Mouse (Mus musculus) cerebellum, postnatal 14 days (tissue): ENCODE data around the gene Mcm2.

Experiments used
- DNase-seq, 2 experiments: peaks; one replicate each; pipeline ENCODE4 v3.0.0; 2021; ENCODE audit warnings: mixed read lengths in 2 of 2

The Mcm2 gene

DNA sequence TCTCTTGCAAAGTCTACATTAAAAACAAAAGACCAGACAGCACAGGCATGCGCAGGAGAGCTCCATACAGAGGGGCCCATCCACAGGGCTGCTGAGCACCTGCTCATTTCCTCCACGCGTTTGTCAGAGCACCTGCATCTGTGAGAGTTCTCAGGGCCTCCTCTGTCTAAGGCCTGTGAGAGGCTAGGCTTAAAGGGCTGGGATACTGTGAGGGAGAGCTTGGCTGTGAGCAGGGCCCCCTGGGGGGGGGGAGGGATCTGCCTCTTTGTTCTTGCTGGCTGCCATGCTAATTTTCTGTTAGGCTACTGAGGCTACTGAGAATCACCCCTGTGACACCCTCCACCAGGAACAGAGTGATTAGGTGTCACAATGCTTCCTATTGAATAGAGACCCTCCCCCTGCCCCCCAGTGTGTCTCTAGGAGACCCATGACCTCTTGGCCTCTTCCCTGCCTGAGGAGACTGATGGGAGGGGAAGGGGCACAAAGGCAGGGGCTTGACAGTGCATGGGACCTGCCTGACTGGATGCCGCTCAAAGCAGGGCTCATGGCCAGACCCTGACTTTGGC lies 27.1 kb upstream of the Mcm2 start:
- DNase-seq: no peak

DNA sequence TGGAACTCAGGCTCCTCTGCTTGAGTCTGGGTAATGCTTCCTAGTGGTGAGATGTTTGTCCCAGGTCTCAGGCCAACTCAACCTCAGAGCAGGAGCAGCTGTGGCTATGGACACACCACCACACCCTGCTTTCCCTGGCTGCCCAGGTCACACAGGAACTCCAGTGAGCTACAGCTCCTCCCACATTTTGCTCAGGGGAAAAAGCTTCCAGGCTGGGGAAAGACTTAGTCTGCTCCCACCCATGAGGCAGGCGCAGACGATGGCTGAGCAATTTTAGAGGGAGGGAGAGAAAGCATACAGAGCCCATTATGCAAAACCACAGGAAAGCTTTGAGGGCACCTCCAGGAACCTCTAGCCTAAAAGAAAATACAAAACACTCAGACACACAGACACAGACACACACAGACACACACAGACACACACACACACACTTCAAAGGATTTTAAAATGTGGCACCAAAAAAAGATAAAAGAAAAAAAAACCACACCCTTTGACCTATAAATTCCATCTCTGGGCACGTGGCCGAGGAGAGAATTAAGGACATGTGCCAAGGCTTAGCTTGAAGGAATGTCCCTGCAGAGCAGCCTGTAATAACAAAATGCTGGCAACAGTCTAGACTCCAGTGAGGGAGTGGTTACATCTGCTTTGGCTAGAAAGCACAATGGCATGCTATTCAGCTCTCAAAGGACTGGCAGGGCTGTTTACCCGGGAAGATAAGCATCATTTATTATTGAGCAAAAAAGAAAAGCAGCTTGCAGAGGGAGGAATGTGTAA lies 26.1 kb upstream of the Mcm2 start:
- DNase-seq: peak; percentile 61 to 69

DNA sequence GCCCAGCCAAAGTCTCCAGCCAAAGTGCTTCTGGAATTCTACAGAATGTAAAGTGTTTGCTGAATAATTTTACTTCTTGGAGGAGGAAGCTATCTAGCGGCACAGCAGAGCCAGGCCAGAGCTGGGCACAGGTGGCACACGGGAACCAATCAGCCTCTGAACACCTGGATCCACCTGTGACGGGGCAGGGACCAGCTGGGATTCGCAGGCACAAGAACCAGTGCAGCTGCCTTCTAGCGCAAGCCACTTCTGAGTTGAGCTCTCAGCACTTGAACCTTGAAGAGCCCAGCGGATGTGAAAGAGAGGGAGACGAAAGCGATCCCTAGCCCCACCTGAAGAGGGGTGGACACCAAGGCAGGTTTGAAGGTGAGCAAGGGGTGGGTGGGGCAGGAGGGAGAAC lies 20.2 kb upstream of the Mcm2 start:
- no peak for DNase-seq

DNA sequence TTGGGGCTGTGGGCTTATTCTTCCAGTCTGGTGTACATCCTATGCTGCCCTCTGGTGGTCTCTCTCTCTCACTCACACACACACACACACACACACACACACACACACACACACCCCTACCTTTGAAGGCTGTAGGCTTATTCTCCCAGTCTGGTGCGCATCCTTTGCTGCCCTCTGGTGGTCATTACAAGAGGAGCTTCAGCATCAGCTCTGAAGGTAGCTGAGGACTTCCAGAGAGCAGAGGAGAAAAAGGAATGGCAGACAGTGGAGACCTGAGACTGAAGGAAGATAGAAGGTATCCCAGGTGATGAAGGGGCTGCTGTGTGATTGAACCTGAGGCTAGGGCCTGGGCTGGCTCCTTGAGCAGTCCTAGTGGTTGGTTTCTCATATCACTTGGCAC lies 17.6 kb upstream of the Mcm2 start:
- peak; percentile 77 to 86 for DNase-seq

DNA sequence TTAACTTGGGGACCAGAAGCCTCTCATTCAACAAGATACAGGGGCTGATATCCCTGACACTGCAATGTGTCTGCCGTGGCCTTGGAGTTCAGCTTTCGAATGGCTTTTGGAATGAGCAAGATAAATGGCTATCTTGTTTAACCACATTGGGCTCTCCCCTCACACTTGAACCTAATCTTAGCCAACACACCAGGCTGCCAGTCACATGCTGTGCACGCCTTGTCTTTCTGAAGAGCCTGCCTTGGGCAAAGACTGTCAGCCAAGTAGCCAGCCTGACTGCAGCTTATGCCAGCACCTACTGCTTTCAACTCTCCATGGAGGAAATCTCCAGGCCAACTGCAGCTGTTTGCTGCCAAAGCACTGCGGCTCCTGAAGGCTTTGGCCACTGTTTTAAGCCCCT lies 16.9 kb upstream of the Mcm2 start:
- DNase-seq: peak; percentile 61 to 80

DNA sequence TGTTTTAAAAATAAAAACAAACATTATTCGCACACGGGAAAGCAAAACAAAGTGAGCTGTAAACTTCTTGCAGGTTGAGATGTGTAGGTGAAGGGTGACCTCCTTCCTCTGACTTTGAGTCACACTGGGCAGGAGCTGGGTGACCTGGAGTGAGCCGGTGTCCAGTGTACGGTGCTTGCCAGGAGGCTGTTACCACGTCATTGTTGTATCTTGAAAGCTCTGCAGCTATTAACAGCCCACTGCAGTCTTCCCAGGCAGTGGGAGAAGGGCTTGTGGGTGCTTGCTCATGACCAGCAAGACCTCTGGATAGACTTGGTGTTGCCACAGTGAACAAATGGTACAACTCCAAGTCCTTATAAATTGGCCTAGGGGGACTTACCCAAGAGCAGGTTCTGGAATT lies 16.2 kb upstream of the Mcm2 start:
- DNase-seq: no peak

DNA sequence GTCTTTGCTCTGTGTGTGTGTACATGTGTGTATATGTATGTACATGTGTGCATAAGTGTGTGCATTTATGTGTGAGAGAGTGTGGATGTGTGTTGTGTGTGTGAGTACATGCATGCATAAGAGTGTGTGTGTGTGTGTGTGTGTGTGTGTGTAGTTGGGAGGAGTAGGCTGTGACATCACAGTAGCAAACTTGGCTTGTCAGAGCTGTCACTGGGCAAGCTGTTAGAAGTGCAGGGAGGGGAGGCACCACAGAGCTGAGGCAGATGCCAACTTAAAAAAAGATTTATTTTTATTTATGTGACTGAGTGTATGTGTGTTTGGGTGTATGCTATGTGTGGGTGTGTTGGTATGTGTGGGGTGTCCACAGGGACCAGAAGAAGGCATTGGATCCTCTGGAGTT lies 14.9 kb upstream of the Mcm2 start:
- DNase-seq: no peak

DNA sequence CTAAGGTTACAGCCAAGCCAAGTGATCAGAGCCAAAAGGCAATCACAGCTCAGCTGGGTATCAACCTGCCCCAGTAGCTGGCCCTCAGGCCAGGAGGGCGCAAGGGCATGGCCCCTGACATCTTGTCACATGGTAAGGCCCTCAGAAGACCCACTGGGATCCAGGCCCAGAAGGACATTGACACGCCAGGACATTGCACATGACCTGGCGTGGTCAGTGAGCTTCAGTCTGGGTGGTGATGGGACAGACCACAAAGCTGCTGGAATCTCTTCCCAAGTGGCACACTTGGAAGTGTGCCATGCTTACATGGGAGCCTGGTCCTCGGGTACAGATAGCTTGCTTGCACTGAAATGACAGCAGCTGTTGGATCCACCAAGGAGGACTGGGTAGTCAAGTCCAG lies 14.4 kb upstream of the Mcm2 start:
- DNase-seq: no peak

DNA sequence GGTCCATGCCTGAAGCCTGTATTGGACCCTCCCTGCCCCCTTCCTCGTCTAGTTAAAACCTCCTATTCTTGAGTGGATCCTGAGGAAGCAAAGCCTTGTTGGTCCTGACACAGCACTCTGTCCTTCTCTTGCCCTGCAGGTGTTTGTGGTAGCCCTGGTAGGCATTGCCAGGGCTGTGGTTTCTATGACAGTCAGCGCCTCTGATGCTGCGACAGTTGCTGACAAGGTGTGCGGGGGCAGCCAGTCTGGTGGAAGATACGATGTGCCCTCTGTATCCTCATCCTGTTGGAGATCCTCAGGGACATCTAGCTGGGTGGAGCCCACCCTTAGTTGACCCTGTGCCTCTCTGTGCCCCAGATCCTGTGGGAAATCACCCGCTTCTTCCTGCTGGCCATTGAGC lies 10.6 kb upstream of the Mcm2 start:
- DNase-seq: no peak

DNA sequence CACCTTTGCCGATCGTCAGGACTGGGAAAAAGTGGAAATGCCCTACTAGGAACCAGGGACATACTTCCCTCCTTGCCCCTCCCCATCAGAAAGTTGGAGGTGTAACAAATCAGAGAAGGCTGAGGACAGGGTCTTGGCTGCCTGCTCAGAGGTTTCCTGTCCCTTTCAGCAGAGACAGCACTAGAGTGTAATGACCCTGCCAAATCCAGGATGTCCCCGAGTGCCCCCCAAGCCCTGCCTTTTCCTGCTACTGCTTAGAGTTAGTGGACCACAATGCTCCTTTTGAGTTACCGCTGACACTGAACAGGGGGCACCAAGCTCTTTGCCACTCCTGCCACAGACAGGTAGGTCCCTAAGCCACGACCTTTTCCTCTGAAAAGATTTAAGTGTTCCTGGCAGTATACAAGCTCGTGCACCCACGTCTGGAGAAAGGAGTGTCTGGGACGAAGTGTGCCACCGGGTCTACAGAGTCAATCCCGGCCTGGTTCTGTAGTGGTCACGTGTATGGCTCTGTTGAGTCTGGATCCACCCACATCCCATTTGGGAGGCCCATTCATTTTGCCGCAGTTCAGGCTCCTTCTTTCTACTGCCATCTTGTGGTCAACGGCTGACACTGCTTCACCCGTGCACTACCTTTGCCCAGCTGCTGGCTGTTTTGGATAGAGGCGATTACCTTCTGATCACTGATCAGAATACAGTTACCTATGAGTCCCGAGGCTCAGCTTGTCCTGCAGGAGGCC lies 8.0 kb upstream of the Mcm2 start:
- DNase-seq: peak; percentile 76 to 80

DNA sequence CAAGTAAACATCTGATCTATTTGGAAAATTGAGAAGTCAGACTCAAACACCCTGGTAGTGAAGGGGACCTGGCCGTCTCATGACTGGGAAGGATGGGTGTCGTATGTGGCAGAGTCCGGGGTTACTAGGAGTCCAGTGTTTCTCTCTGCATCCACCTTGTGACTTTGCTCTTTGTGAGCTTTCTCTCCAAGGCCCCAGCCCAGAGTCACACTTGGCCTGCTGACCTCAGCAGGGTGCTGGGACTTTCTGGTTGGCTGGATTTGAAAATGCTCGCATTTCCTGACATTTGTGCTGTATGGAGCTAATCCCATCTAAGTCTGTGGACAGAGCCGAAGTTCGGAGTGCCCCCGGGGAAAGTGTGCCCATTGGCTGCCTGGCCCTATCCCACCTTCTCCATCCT lies 6.5 kb upstream of the Mcm2 start:
- DNase-seq: no peak

DNA sequence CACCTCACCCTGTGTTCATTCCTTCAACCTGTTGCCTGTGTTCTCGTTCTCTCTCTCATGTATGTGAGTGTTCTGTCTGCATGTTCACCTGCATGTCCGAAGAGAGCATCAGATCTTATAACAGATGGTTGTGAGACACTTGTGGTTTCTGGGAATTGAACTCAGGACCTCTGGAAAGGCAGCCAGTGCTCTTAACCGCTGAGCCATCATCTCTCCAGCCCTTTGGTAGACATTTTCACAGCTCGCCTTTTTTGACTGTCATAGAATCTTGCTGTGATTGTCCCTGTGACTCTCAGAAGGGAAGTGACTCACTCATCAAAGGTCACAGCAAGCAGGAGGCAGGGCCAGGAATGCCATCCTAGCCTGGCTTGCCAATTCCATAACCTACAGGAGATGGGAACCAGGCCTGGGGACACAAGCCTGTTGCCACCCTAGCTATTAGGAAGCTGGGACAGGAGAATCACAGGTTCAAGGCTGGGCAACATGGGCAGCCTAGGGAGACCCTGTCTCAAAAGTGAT lies 5.9 kb upstream of the Mcm2 start:
- DNase-seq: no peak

DNA sequence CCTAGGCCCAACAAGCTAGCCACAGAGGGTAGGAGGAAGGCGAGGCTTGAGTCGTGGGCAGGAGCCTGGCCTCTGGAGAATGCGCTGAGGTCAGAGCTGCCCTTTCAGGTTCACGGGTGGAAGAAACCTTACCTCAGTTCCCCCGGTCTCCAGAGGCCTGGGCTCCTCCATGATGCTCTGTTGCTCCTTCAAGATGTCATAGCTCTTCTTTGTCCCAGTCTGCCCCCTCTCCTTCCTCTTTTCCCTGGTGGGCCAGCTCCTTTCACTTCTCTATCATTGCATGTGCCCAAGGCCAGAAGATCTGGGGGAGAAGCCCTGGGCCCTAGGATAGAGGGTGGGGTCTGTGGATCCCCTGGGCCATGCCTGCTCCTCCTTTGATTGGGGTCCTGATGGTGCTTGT lies 5.1 kb upstream of the Mcm2 start:
- DNase-seq: no peak

DNA sequence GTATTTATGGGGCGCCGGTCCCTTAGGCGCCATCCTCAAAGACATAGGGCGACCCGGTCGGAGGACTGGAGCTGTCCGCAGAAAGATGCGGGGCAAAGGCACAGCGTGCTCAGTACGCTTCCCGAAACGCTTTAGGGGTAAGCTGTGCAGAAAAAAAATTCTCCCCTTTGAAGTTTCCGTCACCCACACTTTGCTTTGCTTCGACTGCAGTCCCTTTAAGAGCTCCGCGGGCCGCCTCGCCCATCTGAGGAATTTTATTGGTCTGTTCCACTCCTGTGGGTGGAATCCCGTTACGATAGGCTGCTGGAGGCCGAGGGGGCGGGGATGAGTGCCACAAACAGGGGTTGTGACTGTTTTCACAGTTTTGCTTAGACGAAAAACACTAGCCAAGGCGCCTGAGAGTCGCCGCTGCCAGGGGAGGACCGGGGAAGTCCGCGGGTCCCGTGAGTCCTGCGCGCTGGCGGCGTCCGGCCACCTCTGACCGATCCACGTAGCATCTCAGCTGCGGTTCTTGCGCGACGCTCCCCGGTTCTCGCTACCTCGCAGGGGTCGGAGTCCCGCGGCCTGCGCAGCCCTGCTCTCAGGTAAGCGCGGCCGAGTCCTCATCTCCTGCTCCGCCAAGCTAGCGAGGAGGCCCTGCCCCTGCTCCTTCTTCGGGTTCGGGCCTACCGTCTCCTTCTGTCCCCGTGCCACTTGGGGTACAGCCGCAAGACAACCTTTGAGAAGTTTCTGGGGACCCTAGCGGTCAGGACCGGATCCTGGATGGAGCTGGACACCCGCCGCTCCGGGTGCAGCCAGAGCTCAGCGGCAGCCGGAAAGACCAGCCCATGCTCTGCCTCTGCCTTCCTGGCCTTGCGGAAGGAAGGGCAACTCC lies 3.6 kb upstream of the Mcm2 start, which contains the start of gene Tpra1:
Gene Tpra1 (plus strand): TSS at position 305 of the 874 bp plus-strand sequence.
- DNase-seq: peak; percentile 95 to 96

DNA sequence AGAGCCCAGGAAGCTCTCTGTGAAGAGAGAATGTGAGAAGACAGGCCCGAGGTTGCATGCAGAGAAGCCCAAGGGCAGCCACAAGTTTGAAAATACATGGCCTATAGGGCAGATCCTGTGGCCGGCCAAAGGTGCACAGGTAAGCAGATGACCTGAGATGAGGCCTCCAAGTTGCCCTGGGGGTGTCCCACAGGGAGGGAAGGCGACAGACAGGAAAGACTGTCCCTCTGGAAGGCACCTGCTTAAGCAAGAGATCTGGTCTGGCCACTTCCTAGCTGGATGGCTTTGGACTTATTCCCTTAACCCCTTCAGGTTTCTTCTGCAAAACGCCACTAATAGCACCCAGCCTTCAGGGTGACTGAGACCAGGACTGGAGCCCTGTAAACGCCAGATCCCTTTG lies 2.9 kb upstream of the Mcm2 start:
- DNase-seq: no peak

DNA sequence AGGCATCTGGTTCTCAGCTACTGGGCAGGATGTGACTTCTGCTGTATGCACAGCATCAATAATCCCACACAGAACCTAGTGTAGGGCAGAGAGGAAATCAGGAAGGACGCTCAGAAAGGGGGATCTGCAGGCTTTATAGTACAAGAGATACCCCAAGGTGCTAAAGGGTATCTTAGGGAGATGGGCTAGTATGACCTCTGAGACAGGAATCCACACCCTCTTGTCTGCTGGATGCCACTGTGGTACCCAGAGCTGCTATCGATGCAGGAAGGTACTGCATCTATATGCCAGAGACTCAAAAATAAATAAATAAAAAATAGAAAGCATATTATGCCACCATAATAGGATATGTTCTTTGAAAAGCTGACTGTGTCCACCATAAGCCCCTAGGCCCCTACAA lies 1.0 kb upstream of the Mcm2 start:
- DNase-seq: no peak

DNA sequence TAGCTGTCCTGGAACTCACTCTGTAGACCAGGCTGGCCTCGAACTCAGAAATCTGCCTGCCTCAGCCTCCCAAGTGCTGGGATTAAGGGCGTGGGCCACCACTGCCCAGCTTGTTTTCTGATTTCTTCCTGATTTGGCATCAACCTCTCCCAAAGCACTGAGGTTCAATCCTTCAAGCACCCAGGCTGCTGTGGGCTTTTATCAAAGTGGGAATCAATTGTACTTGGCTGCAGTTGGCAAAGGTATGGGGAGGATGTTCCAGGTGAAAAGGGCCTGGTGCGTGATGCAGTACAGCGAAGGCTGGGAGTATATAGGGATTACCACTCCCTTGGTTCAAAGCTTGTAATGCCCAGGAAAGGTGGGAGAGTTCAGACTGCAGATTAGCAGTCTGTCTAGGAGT lies 506 bp upstream of the Mcm2 start:
- DNase-seq: no peak

DNA sequence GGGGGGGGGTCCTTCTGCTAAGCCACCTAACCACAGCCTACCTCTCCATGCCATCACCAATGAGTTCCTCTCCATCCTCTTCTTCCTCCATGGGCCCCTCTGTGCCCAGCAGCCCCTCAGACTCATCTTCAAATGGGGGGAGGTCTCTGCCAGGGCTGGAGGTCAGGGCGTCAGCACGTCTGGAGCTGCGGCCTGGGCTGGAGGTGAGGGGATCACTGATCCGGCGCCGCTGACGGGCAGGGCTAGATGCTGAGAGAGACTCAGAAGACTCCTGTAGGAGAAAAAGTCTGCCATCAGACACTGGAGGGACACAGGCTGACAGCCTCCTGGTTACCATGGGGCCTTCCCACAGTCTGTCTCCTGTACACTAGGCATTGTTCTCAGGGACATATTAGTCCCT lies 1.3 kb downstream of the Mcm2 start:
- DNase-seq: peak in 1 of 2 experiments; percentile 13

DNA sequence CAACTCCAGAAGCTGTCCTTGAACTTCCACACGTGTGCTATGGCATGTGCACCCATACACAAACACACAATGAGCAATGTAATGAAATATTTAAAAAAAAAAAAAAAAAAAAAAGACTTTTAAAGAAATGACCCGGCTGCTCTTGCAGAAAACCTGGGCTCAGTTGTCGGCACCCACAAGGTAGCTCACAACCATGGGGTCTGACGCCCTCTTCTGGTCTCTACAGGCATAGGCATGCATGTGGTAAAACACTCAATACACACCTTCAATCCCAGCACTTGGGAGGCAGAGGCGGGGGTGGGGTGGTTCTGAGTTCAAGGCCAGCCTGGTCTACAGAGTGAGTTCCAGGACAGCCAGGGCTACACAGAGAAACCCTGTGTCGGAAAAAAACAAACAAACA lies 2.6 kb downstream of the Mcm2 start:
- DNase-seq: peak in 1 of 2 experiments; percentile 13

DNA sequence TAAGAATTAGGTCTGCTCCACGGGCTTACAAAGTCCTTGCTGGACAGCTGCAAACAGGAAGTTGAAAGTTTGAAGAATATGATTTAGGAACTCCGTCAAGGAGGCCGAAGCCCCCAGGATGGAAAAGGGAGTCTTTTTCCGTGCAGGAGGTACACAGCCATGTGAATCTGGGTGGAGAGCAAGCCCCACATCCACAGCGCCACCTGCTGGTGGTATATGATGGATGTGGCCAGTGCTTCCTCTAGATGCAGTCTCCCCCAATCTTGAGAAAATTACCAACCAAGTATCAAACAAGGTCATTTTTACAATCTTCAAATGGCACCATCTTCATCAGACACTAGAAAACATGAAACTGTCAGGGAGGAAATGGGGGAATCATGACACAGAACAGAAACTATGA lies 5.0 kb downstream of the Mcm2 start:
- DNase-seq: peak; percentile 90 to 91

DNA sequence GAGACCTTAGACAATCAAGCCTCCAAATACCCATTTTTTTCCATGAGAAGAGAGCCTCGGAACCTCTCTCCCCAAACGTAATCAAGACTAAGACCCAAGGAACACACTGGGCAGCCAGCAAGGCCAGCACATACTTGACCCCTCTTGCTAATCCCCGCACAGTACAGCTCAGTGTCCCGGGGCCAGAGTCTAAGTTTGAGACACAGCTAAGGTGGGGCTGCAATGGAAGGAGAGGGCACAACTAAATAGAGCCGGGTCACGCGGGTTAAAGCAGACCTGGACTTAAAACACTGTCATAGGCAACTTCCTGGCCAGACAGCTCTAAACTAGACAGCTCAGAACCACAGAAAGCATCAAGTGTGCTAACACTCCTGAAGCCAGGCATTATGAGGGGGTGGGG lies 7.7 kb downstream of the Mcm2 start:
- DNase-seq: no peak

DNA sequence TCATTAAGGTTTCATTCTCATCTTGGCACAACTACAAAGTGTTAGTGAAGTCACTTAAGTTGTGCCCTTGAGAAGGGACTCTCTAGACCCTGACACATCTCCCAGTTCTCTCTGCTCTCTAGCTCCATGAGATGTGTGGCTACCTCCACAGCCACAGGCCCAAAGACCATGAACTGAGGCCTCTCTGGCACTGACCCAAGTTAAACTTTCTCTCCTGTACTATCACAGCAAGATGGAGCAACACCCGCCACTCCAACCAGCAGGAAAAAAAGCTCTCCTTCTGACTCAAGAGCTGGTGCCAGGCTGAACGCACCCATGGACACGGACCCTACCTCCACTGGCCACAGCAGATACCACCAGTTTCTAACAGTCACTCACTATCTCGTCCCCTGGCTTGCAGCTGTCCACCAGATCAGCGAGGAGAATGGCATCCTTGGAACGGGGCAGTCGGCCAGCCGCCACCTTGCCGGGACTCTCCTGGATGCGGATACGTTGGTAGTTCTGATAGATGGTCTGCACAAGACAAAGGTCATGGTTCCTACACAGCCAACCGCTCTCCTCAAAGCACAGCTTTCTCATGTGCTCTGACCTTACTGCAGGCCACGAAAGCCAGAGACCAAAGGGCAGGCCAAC lies 9.1 kb downstream of the Mcm2 start:
- no peak for DNase-seq
